Mouse (Mus musculus): ENCODE results near the gene Atg2b. TPM values are rescaled to one million over a fixed set of nuclear protein-coding genes. Genes with fewer than 3 reads are reported as not detected.
A peak's percentile ranks its signal among the peaks of the same experiment; 100 is the strongest.

Atg2b gene
- polyA plus RNA-seq, 1 experiment = 20.0 TPM

DNA sequence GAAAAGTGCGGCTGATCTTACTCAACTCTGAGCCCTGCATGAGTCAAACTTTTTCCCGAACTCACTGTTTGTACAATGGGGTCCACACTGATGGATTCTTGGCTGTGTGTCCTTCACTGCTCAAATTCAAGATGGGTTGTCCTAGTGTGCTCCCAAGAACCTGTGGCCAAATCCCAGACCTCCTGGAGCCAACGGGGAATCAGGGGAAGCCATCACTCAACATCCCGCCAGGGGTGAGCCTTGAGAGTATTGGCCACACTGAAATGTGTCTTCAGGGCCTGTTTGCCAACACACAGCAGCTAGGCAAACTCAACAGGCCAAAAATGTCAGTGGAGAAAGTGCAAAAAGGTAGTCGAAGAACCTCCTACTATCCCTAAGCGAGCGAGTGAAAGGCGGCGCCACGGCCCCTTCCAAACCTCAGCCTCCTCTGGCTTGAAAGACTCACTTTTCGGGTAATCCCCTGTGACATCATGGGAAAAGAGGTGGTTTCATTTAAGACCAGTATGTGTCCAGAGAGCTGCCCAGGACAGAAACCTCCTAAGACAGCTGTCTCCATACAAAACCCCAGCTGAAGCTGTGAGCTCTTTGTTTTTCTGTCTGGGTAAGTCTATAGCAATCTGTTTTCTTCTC is 82.3 kb downstream of the Atg2b start, which contains the start of gene Bdkrb1:
TSS of gene Bdkrb1 (plus strand) at position 505 of the 630 bp plus-strand sequence.
- Histone ChIP-seq H3K79me2 (ENCODE audit: control insufficient read depth, insufficient read depth) (no peaks in the 10 kb centered on the region), H3K36me3 (ENCODE audit: control insufficient read depth, insufficient read depth) (no peaks in the 10 kb centered on the region), H3K27me3 (ENCODE audit: control insufficient read depth, insufficient read depth, insufficient read length) (no peaks in the 10 kb centered on the region), H3K4me2 (ENCODE audit: low read depth) (peak within 1 kb of the TSS; percentile 68), H3K4me3 (no peak within 1 kb of the TSS), H3ac (ENCODE audit: control insufficient read depth, insufficient read length) (no peak within 1 kb of the TSS)
- TF ChIP-seq POLR2A (IDR thresholded peaks at IDR 0.05; ENCODE audit: insufficient read length, low read depth) = no peak
- TF ChIP-seq CEBPB (IDR thresholded peaks at IDR 0.05; ENCODE audit: insufficient read depth, poor library complexity, severe bottlenecking) = 0 out of 2 replicates have a peak, but pooled peaks have one; percentile 15
- TF ChIP-seq MYOG (IDR thresholded peaks at IDR 0.05; ENCODE audit: control insufficient read depth in 1 of 3, insufficient read depth in 1 of 3, insufficient read length in 2 of 3, low read depth in 2 of 3) = no peak

GRCm38 (mm10) chr12:105601586-105601985 is 83.4 kb downstream of the Atg2b start:
- Histone ChIP-seq H3K4me3 (no peak overlapping the region), H3K4me2 (ENCODE audit: low read depth) (no peak overlapping the region), H3K79me2 (ENCODE audit: control insufficient read depth, insufficient read depth) (no peaks in the 10 kb centered on the region), H3K27me3 (ENCODE audit: control insufficient read depth, insufficient read depth, insufficient read length) (no peaks in the 10 kb centered on the region), H3ac (ENCODE audit: control insufficient read depth, insufficient read length) (no peak overlapping the region), H3K36me3 (ENCODE audit: control insufficient read depth, insufficient read depth) (no peaks in the 10 kb centered on the region)
- TF ChIP-seq MYOD1 (IDR thresholded peaks at IDR 0.05; ENCODE audit: control insufficient read depth in 1 of 3, insufficient read length in 2 of 3, low read depth in 2 of 3) = peak in 1 of 3 experiments; percentile 28
- no peak for TF ChIP-seq SRF (IDR thresholded peaks at IDR 0.05; ENCODE audit: control insufficient read depth, insufficient read length, low read depth)

DNA sequence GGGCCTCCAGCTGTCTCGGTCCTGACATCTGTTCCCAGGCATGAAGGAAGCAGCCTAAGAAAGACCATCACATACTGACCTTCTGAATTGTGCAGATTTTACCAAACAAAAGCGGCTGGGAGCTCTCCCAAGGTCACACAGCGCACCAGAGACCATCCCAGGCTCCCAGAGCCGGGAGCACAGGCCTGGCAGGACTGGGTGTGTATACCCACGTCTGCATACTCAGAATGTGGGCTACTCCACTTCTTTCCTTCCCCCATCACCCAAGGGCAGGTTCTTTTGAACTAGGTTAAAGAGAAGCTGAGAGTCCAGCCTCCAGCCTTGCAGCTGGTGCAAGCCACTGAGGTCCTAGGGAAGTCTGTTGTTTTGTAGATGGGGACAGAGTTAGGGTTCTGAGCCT is 85.9 kb downstream of the Atg2b start:
- TF ChIP-seq SRF (IDR thresholded peaks at IDR 0.05; ENCODE audit: control insufficient read depth, insufficient read length, low read depth) (no peak), MYOG (IDR thresholded peaks at IDR 0.05; ENCODE audit: control insufficient read depth in 1 of 3, insufficient read depth in 1 of 3, insufficient read length in 2 of 3, low read depth in 2 of 3) (no peak), POLR2A (IDR thresholded peaks at IDR 0.05; ENCODE audit: insufficient read length, low read depth) (no peak), E2F4 (IDR thresholded peaks at IDR 0.05; ENCODE audit: insufficient read depth) (no peak), MAX (IDR thresholded peaks at IDR 0.05; ENCODE audit: low read depth) (no peak), TCF12 (IDR thresholded peaks at IDR 0.05; ENCODE audit: insufficient read depth, poor library complexity, severe bottlenecking) (no peak), MYOD1 (IDR thresholded peaks at IDR 0.05; ENCODE audit: control insufficient read depth in 1 of 3, insufficient read length in 2 of 3, low read depth in 2 of 3) (no peak), POLR2AphosphoS2 (IDR thresholded peaks at IDR 0.05; ENCODE audit: insufficient read length, low read depth) (no peak)
- H3K79me2 ChIP-seq (ENCODE audit: control insufficient read depth, insufficient read depth) = no peaks in the 10 kb centered on the region
- no peaks in the 10 kb centered on the region for H3K36me3 ChIP-seq (ENCODE audit: control insufficient read depth, insufficient read depth)
- no peaks in the 10 kb centered on the region for H3K27me3 ChIP-seq (ENCODE audit: control insufficient read depth, insufficient read depth, insufficient read length)
- H3ac ChIP-seq (ENCODE audit: control insufficient read depth, insufficient read length) = no peak overlapping the region
- no peak overlapping the region for H3K4me3 ChIP-seq
- no peak overlapping the region for H3K4me2 ChIP-seq (ENCODE audit: low read depth)

DNA sequence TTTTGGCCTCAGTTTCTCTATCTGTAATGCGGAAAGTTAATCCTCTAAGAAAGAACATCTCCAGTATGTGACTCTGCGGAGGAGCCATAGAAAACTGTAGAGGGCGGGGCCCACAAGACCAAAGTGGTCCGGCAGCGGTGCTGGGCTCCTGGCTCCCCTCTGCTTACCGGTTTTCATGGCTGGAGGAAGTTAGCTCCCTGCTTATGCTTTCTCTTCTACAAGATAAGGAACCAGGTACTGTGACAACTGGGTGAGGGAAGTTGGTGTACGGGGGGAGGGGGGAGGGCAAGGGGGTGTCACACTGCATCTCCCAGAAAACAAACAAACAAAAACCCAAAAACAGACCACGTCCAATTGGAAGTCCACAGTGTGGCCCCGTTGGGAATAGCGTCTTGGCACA is 86.5 kb downstream of the Atg2b start:
- Histone ChIP-seq H3K4me2 (ENCODE audit: low read depth) (no peak overlapping the region), H3K79me2 (ENCODE audit: control insufficient read depth, insufficient read depth) (no peaks in the 10 kb centered on the region), H3K4me3 (no peak overlapping the region), H3K36me3 (ENCODE audit: control insufficient read depth, insufficient read depth) (no peaks in the 10 kb centered on the region), H3K27me3 (ENCODE audit: control insufficient read depth, insufficient read depth, insufficient read length) (no peaks in the 10 kb centered on the region), H3ac (ENCODE audit: control insufficient read depth, insufficient read length) (no peak overlapping the region)
- TF ChIP-seq POLR2A (IDR thresholded peaks at IDR 0.05; ENCODE audit: insufficient read length, low read depth) (no peak), TCF12 (IDR thresholded peaks at IDR 0.05; ENCODE audit: insufficient read depth, poor library complexity, severe bottlenecking) (no peak), POLR2AphosphoS2 (IDR thresholded peaks at IDR 0.05; ENCODE audit: insufficient read length, low read depth) (no peak)

- Histone ChIP-seq H3K27me3 (ENCODE audit: control insufficient read depth, insufficient read depth, insufficient read length) (no peaks in the 10 kb centered on the region), H3K4me3 (no peak overlapping the region), H3K79me2 (ENCODE audit: control insufficient read depth, insufficient read depth) (no peaks in the 10 kb centered on the region), H3ac (ENCODE audit: control insufficient read depth, insufficient read length) (no peak overlapping the region), H3K4me2 (ENCODE audit: low read depth) (no peak overlapping the region), H3K36me3 (ENCODE audit: control insufficient read depth, insufficient read depth) (no peaks in the 10 kb centered on the region)
- TF ChIP-seq SRF (IDR thresholded peaks at IDR 0.05; ENCODE audit: control insufficient read depth, insufficient read length, low read depth) (no peak), REST (IDR thresholded peaks at IDR 0.05; ENCODE audit: insufficient read depth, insufficient read length) (no peak), POLR2AphosphoS2 (IDR thresholded peaks at IDR 0.05; ENCODE audit: insufficient read length, low read depth) (no peak)
These were observed 87.9 kb downstream of the Atg2b start for GRCm38 (mm10) chr12:105597135-105597534.

DNA sequence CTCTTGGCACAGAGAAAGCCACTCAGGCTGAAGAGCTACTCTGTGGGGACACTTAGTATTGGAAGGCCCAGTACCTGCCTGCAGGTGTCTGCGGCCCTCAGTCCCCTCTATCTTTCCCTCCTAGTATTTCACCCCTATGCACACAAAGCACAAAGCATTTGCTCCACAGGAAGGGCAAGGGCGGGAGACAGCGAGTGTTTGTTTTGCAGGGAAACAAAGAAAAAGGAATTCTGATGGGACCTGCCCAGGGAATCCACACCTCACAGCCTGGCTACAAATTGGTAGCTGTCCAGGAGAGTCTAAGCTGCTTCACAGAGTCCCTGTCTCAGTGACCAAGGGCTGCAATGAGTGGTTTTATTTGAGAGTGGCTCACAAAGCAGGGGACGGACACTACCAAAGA is 91.5 kb downstream of the Atg2b start:
- Histone ChIP-seq H3K4me3 (no peak overlapping the region), H3K27me3 (ENCODE audit: control insufficient read depth, insufficient read depth, insufficient read length) (no peaks in the 10 kb centered on the region), H3ac (ENCODE audit: control insufficient read depth, insufficient read length) (no peak overlapping the region), H3K4me2 (ENCODE audit: low read depth) (no peak overlapping the region), H3K36me3 (ENCODE audit: control insufficient read depth, insufficient read depth) (no peaks in the 10 kb centered on the region), H3K79me2 (ENCODE audit: control insufficient read depth, insufficient read depth) (no peaks in the 10 kb centered on the region)
- no peak for TF ChIP-seq POLR2AphosphoS2 (IDR thresholded peaks at IDR 0.05; ENCODE audit: insufficient read length, low read depth)
- no peak for TF ChIP-seq MYOD1 (IDR thresholded peaks at IDR 0.05; ENCODE audit: control insufficient read depth in 1 of 3, insufficient read length in 2 of 3, low read depth in 2 of 3)
- TF ChIP-seq USF1 (IDR thresholded peaks at IDR 0.05; ENCODE audit: low read depth) = no peak
- no peak for TF ChIP-seq TCF12 (IDR thresholded peaks at IDR 0.05; ENCODE audit: insufficient read depth, poor library complexity, severe bottlenecking)
- no peak for TF ChIP-seq MYOG (IDR thresholded peaks at IDR 0.05; ENCODE audit: control insufficient read depth in 1 of 3, insufficient read depth in 1 of 3, insufficient read length in 2 of 3, low read depth in 2 of 3)
- TF ChIP-seq POLR2A (IDR thresholded peaks at IDR 0.05; ENCODE audit: insufficient read length, low read depth) = no peak
- TF ChIP-seq REST (IDR thresholded peaks at IDR 0.05; ENCODE audit: insufficient read depth, insufficient read length) = no peak
- TF ChIP-seq E2F4 (IDR thresholded peaks at IDR 0.05; ENCODE audit: insufficient read depth) = no peak
- TF ChIP-seq CEBPB (IDR thresholded peaks at IDR 0.05; ENCODE audit: insufficient read depth, poor library complexity, severe bottlenecking) = no peak
- TF ChIP-seq SRF (IDR thresholded peaks at IDR 0.05; ENCODE audit: control insufficient read depth, insufficient read length, low read depth) = no peak
- TF ChIP-seq TCF3 (IDR thresholded peaks at IDR 0.05; ENCODE audit: insufficient read length, low read depth) = no peak
- TF ChIP-seq MAX (IDR thresholded peaks at IDR 0.05; ENCODE audit: low read depth) = no peak
